Mouse (Mus musculus) macrophage (primary cell): Measurements from ENCODE around the gene Ncor1. TPM values are rescaled to one million over a fixed set of nuclear protein-coding genes. Genes with fewer than 3 reads are reported as not detected.
A peak's percentile ranks its signal among the peaks of the same experiment; 100 is the strongest.
"Not testable (repeated sequence)": the region's sequence is repeated elsewhere in the genome, so short reads cannot be mapped to it uniquely, and the experiment has no call there.

Source experiments
- H3K27ac ChIP-seq: fragments of 350-480 bp; formaldehyde crosslinking; 2 replicates; pipeline ENCODE4 v1.9.0; 2021
- H3K36me3 ChIP-seq: fragments of 350-480 bp; formaldehyde crosslinking; 2 replicates; pipeline ENCODE4 v1.9.0; 2021; ENCODE audit errors: inconsistent target
- H3K4me3 ChIP-seq: fragments of 350-480 bp; formaldehyde crosslinking; 2 replicates; pipeline ENCODE4 v1.9.0; 2021; ENCODE audit errors: inconsistent target
- H3K79me2 ChIP-seq: fragments of 350-480 bp; formaldehyde crosslinking; 2 replicates; pipeline ENCODE4 v1.9.0; 2021; ENCODE audit errors: inconsistent target
- WGBS: methylation state at CpG from one replicate; pipeline ENCODE4 v1.1.7; 2026; ENCODE audit warnings: inconsistent platforms; ENCODE audit not compliant: missing documents; 5-methylcytosine and 5-hydroxymethylcytosine counted together
- polyA plus RNA-seq: library from polyadenylated mRNA; stranded (reverse); fragments of 250-400 nt; gene quantifications from 3 replicates; pipeline ENCODE4 v1.2.4, GENCODE M21; 2018; ENCODE audit warnings: inconsistent platforms

The Ncor1 gene
- polyA plus RNA-seq, 1 experiment from 2014 or later: 316 TPM

DNA sequence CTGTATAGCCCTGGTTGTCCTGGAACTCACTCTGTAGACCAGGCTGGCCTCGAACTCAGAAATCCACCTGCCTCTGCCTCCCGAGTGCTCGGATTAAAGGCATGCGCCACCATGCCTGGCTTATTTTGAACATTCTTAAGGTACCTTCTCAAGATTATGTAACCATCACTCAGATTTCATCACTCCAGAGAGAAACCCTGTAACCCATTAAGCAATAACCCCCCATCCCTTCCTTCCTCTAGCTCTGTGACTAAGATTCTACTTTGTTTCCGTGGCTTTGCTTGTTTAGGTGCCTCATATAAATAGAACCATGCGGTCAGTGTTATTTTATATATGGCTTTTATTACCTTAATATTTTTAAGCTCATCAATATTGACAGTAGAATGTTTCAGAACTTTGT, 12.1 kb upstream of the Ncor1 start:
- 21% methylated on average over 6 of the region's 6 CpGs for WGBS

GRCm38 (mm10) chr11:62467289-62467688, 8.9 kb upstream of the Ncor1 start:
- not testable (repeated sequence) for H3K4me3 ChIP-seq, H3K79me2 ChIP-seq, H3K27ac ChIP-seq, H3K36me3 ChIP-seq

More for the DNA sequence above, 12.1 kb upstream of the Ncor1 start:
- H3K36me3 ChIP-seq: no peaks in the 10 kb centered on the region
- H3K27ac ChIP-seq: peak overlapping the region; percentile 27; the same call in 1 of the 2 replicates
- no peak overlapping the region for H3K4me3 ChIP-seq
- H3K79me2 ChIP-seq: no peaks in the 10 kb centered on the region

DNA sequence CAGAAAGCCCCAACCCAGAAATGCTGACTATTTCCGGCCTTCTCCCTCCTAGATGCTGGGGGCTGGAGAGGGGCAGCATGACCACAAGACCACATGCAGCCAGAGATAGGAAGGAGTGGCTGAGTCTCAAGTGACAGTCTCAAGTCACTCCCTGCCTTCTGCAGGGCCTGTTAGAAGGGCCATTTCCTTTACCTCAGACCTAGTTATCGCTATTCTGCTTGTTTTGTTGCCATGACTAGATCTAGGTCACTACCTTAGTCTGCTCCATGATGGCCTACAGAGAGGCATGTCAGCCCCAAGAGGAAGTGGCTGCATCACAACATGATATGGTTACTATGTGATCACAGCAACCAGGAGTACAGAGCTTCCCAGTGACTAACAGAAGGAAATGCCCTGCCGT, 8.2 kb upstream of the Ncor1 start:
- Histone ChIP-seq H3K27ac (no peak overlapping the region), H3K36me3 (no peaks in the 10 kb centered on the region), H3K79me2 (no peaks in the 10 kb centered on the region), H3K4me3 (no peak overlapping the region)
- WGBS: 18% methylated on average over 3 of the region's 3 CpGs

DNA sequence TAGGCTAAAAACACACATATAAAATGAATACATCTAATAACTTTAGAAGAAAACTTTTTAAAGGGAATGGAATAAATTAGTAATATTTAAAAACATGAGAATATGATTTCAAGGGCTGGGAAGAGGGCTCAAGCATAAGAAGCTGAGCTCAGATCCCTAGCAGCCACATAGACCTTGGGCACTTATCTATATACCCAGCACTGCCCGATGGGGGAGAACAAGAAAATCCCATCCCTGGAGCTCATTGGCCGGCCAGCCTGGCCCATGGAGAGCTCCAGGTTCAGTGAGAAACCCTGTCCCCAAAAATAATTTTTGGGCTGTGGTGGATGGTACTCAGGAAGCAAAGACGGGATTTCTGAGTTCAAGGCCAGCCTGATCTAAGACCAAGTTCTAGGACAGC, 7.5 kb upstream of the Ncor1 start:
- H3K79me2 ChIP-seq: no peaks in the 10 kb centered on the region; the same call in 1 of the 2 replicates
- no peak overlapping the region for H3K4me3 ChIP-seq
- H3K27ac ChIP-seq: no peak overlapping the region
- no peaks in the 10 kb centered on the region for H3K36me3 ChIP-seq
- WGBS: 97% methylated on average over 3 of the region's 3 CpGs

- no peaks in the 10 kb centered on the region for H3K36me3 ChIP-seq
- peaks cover 11% of the 10 kb centered on the region for H3K79me2 ChIP-seq
- 83% methylated on average over 3 of the region's 3 CpGs for WGBS
- H3K4me3 ChIP-seq: no peak overlapping the region
- no peak overlapping the region for H3K27ac ChIP-seq
Measured at GRCm38 (mm10) chr11:62464696-62465095, 6.4 kb upstream of the Ncor1 start.

DNA sequence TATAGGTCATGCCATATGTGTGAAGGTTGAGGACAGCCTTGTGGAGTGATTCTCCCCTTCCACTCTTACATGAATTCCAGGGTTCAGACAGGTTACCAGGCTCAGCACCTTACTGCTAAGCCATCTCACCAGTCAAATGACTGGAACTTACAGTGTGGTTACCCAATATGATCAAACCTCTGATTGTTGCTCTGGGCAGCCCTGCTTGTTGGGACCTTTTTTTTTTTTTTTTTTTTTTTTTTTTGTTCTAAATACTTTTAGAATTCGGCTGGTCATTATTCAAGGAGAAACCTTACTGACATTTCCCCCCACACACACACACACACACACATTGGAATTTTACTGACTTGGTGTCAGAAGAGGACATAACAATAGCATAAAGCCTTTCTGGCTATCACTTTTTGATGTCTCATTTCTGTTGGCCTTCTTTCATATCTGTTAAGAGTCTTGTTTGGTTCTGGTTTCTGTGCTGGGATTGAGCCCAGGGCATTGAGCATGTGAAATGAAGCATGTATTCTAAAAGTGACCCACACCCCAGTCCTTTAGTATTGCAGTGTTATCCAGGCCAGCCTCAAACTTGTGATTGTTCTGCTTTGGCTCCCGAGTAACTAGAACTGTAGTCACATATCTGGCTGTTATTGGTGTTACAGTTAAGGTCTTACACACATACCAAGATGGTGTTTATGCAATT, 5.0 kb upstream of the Ncor1 start:
- H3K4me3 ChIP-seq: no peak overlapping the region
- H3K27ac ChIP-seq: no peak overlapping the region
- peaks cover 22% of the 10 kb centered on the region for H3K79me2 ChIP-seq
- no peaks in the 10 kb centered on the region for H3K36me3 ChIP-seq
- 88% methylated on average over 1 of the region's 2 CpGs for WGBS

- not testable (repeated sequence) for H3K36me3 ChIP-seq, H3K27ac ChIP-seq, H3K4me3 ChIP-seq
- H3K79me2 ChIP-seq: peaks cover 22% of the 10 kb centered on the region
- WGBS: 100% methylated on average over 1 of the region's 1 CpGs
Measured at GRCm38 (mm10) chr11:62462529-62462928, 4.2 kb upstream of the Ncor1 start.

DNA sequence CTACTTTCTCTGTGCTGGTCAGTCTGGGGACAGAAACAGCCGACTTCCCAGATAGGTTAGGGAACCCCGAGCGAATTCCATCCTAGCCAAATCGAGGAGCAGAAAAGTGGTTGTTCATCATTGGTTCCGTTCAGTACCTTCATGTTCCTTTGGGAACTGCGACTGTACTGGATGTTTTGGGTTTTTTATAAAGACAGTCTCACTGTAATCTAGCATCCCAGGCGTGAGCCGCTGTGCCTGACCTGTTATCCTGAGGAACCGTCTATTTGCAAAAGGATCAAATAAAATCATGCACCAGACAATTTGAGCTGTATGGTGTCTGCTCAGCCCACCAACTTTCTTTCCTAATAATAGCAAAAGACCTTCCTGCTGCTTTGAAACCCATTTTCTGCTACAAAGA, 439 bp upstream of the Ncor1 start:
- no peaks in the 10 kb centered on the region for H3K36me3 ChIP-seq
- H3K79me2 ChIP-seq: peaks cover 54% of the 10 kb centered on the region
- H3K27ac ChIP-seq: peak overlapping the region; percentile 92
- 3% methylated on average over 9 of the region's 9 CpGs for WGBS
- peak overlapping the region; percentile 89 for H3K4me3 ChIP-seq

DNA sequence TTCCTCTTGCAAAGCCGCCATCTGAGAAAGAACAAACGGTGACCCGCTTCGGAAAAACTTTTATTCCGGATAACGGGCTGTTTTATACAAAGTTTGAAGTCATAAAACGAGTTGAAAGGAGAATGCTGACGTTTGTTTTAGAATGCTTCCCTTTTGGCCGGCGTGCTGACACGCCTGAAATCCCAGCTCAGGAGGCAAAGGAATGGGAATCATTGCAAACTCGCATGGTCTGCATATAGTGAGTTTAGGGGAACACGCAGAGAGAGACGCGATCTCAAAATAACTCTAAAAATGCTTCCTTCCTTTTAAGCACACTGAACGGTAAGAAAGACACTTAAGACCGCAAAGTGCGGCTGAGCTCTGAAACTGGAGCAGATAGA, 460 bp downstream of the Ncor1 start:
- H3K4me3 ChIP-seq: peak overlapping the region; percentile 89
- peaks cover 62% of the 10 kb centered on the region for H3K79me2 ChIP-seq
- no peaks in the 10 kb centered on the region for H3K36me3 ChIP-seq
- H3K27ac ChIP-seq: peak overlapping the region; percentile 92
- WGBS: under 1% methylated on average over 18 of the region's 18 CpGs

DNA sequence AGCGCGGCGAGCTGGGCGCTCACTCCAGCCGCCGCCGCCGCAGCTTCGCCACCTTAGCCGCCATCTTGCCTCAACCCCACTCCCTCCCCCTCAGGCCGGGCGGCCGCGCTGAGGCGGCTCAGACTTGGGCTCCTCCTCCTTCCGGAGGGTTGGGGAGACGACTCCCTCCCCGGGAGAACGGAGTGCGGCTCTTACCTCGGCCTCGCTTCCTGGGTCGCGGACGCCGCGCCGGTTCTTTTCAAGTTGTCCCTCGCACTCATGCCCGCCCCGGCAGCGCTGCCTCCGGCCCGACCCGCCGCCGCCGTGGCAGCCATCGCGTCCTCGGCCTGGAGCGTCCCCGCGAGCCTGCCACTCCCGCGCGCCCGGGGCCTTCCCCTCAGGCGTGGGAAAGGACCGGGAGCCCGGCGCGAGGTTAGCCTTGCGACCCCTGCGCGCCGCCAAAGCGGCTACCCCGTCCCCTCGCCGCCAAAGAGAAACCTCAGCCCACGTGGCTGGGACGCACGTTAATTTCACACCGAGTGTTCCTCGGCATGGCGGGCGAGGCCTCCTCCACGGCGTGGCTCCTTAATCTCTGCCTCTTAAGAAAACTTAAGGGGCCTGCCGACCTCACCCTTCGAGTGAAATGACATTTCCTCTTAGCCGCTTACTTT, 975 bp downstream of the Ncor1 start:
- 0% methylated on average over 36 of the region's 73 CpGs for WGBS
- H3K79me2 ChIP-seq: peaks cover 68% of the 10 kb centered on the region
- no peaks in the 10 kb centered on the region for H3K36me3 ChIP-seq
- H3K27ac ChIP-seq: peak overlapping the region; percentile 92
- H3K4me3 ChIP-seq: peak overlapping the region; percentile 89

DNA sequence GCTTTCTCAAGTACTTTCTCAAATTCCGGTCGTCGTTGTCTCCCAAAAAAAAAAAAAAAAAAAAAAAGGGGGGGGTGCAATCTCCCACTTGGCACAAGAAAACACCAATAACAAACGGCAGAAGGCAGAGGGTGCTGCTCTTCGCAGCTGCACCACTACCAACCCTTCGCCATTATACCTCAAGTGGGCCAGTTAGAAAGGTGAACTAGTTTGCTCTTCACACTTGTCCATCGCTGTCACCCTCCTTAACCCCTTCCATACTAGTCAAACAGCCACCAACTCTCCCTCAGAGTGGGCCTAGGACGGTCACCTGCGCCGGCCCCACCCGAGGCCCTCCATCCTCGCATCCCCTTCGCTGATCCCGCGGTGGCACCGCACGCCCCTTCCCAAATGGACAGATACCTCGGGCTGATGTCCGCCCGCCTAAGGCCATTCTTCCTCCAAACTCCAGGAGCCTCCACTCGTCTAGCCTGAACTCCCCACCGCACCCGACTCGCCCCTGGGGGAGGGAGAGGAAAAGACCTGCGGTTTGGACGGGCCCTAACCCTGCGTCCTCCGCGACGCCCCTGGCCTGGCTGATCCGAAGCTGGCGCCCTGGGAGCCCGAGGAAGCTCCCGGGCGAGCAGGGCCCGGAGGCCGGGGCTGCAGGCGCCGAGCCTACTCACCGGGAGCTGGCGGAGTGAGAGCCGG, 1.7 kb downstream of the Ncor1 start:
- WGBS: 3% methylated on average over 31 of the region's 42 CpGs

DNA sequence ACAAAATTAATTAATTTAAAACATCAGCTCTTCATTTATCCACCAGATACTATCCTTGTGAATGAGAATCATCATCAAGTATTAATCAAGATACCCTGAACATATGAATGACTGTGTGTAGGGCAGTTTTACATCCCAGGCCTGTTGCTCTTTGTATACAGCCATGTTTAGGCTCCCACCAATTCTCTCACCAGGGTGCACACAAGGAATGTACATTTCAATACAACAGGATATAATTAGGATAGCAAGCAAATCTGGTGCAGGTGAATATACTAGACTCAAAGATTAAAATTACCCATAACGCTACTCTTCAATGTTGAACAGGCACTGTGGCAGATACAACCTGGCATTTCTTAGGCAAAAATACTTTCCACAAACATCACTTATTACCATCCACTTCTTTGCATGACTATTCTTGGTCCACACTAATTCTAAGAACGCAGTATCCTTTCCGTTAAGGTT, 2.3 kb downstream of the Ncor1 start:
- H3K4me3 ChIP-seq: peak overlapping the region; percentile 62
- WGBS: 29% methylated on average over 1 of the region's 3 CpGs
- H3K36me3 ChIP-seq: no peaks in the 10 kb centered on the region
- peak overlapping the region; percentile 46; the same call in 1 of the 2 replicates for H3K27ac ChIP-seq
- peaks cover 81% of the 10 kb centered on the region for H3K79me2 ChIP-seq

More for the DNA sequence above, 1.7 kb downstream of the Ncor1 start:
- Histone ChIP-seq H3K27ac (peak overlapping the region; percentile 46), H3K4me3 (peak overlapping the region; percentile 62), H3K36me3 (no peaks in the 10 kb centered on the region), H3K79me2 (peaks cover 75% of the 10 kb centered on the region)

DNA sequence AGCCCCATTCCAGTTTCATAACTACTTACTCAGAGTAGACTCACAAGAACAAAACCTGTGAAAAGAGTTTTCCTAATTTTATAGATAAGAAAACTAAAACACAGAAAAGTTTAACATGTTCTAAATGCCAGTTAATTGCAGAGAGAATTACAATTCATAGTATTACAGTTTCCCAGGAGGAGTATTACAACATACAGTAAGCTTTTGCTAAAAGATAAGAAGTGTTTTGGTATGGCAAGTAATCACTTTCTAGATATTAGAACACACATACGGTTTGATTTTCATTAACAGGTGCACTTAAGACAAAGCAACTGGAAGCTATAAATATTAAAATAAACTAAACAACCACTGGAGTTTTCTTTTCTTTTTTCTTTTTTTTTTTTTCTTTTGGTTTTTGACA, 3.1 kb downstream of the Ncor1 start:
- Histone ChIP-seq H3K36me3 (no peaks in the 10 kb centered on the region), H3K4me3 (no peak overlapping the region), H3K27ac (no peak overlapping the region), H3K79me2 (peaks cover 83% of the 10 kb centered on the region)
- 56% methylated on average over 1 of the region's 1 CpGs for WGBS

- no peak overlapping the region for H3K4me3 ChIP-seq
- H3K36me3 ChIP-seq: no peaks in the 10 kb centered on the region
- no peak overlapping the region for H3K27ac ChIP-seq
- H3K79me2 ChIP-seq: peaks cover 100% of the 10 kb centered on the region
- 86% methylated on average over 3 of the region's 6 CpGs for WGBS
Measured at GRCm38 (mm10) chr11:62448971-62449370, 9.4 kb downstream of the Ncor1 start.

DNA sequence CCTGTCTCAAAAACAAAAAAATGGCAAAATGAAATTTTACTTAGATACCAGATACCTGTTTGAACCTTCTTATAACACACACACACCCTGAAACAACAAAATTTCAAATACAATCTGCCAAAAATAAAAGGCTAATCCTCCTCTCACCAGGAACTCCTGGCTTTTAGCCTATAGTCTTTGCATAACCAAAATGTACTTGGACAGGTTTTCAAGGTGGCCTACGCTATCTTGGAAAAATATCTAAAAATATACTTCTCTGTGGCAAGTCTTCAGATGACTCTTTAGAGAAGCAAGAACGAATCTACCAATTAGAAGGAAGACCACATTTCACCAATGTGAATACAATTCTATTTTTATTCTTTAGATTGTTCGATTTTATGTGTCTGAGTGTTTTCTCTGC, 12.5 kb downstream of the Ncor1 start:
- 86% methylated on average over 3 of the region's 3 CpGs for WGBS
- Histone ChIP-seq H3K79me2 (peaks cover 100% of the 10 kb centered on the region), H3K27ac (no peak overlapping the region), H3K4me3 (no peak overlapping the region), H3K36me3 (no peaks in the 10 kb centered on the region)
